Mouse (Mus musculus) erythroblast, embryonic 14.5 days (primary cell): ENCODE data around the gene 2210010C04Rik.

ENCODE experiments used
- GATA1 ChIP-seq: IDR thresholded peaks from 2 replicates; pipeline ENCODE4 v1.6.1; 2012; ENCODE audit warnings: low read length, inconsistent platforms, mixed read lengths
- TAL1 ChIP-seq: IDR thresholded peaks from 3 replicates; pipeline ENCODE4 v1.6.1; 2012; ENCODE audit warnings: low read length, inconsistent platforms, mixed read lengths

- TF ChIP-seq TAL1 (no peak), GATA1 (no peak)
These were observed 19.1 kb upstream of the 2210010C04Rik start for GRCm38 (mm10) chr6:41054379-41054778.
